Mouse (Mus musculus) hindbrain, embryonic 11.5 days (tissue): Measurements from ENCODE around the gene Eps8l1. TPM values are rescaled to one million over a fixed set of nuclear protein-coding genes. Genes with fewer than 3 reads are reported as not detected.
A peak's percentile ranks its signal among the peaks of the same experiment; 100 is the strongest.

ENCODE experiments used
- ATAC-seq: fragments of 200-750 bp; cut with Nextera tagmentation; 2 replicates; pipeline ENCODE4 v1.8.0; 2017; ENCODE audit warnings: mild to moderate bottlenecking, moderate TSS enrichment, moderate library complexity; ENCODE audit not compliant: low FRiP score
- DNase-seq: peaks from one replicate; pipeline ENCODE4 v3.0.0-alpha.2; 2015; ENCODE audit warnings: low spot score
- H3K27ac ChIP-seq: fragments of 300-500 bp; sonication (generic); 2 replicates; pipeline ENCODE4 v1.5.1; 2014; ENCODE audit warnings: mild to moderate bottlenecking, low read depth, low read length
- H3K27me3 ChIP-seq: fragments of 300-500 bp; sonication (generic); 2 replicates; pipeline ENCODE4 v1.6.1; 2014; ENCODE audit warnings: mild to moderate bottlenecking, low read length, moderate library complexity, mixed read lengths; ENCODE audit not compliant: control insufficient read depth, insufficient read depth
- H3K36me3 ChIP-seq: fragments of 300-500 bp; sonication (generic); 2 replicates; pipeline ENCODE4 v1.6.1; 2014; ENCODE audit warnings: mild to moderate bottlenecking, low read length, moderate library complexity, mixed read lengths; ENCODE audit not compliant: control insufficient read depth, insufficient read depth
- H3K4me1 ChIP-seq: fragments of 300-500 bp; sonication (generic); replicated peaks from 2 replicates; pipeline ENCODE4 v1.6.1; 2014; ENCODE audit warnings: low read length, mixed read lengths; ENCODE audit not compliant: control insufficient read depth, insufficient read depth
- H3K4me2 ChIP-seq: fragments of 300-500 bp; sonication (generic); replicated peaks from 2 replicates; pipeline ENCODE4 v1.6.1; 2014; ENCODE audit warnings: mild to moderate bottlenecking, low read depth, low read length
- H3K4me3 ChIP-seq: fragments of 300-500 bp; sonication (generic); 2 replicates; pipeline ENCODE4 v1.5.1; 2014; ENCODE audit warnings: low read depth, low read length
- H3K9ac ChIP-seq: fragments of 300-500 bp; sonication (generic); 2 replicates; pipeline ENCODE4 v1.6.1; 2014; ENCODE audit warnings: low read depth, low read length
- H3K9me3 ChIP-seq: fragments of 300-500 bp; sonication (generic); 2 replicates; pipeline ENCODE4 v1.6.1; 2016; ENCODE audit warnings: low read length; ENCODE audit not compliant: control insufficient read depth
- WGBS: fragments of 180-500 bp; shearing (Covaris S2); extraction: QIAGEN DNeasy Blood & Tissue Kit; methylation state at CpG from one replicate; pipeline ENCODE4 v1.1.7; 2014; 5-methylcytosine and 5-hydroxymethylcytosine counted together
- polyA plus RNA-seq: library from polyadenylated mRNA; unstranded; fragments of >200 nt; fragmentation: Nextera tagmentation; extraction: Ambion mirVana; gene quantifications from 2 replicates; pipeline ENCODE4 v1.2.1, GENCODE M21; 2014

The Eps8l1 gene
- polyA plus RNA-seq, 1 experiment from 2014 or later = 4.6 TPM

DNA sequence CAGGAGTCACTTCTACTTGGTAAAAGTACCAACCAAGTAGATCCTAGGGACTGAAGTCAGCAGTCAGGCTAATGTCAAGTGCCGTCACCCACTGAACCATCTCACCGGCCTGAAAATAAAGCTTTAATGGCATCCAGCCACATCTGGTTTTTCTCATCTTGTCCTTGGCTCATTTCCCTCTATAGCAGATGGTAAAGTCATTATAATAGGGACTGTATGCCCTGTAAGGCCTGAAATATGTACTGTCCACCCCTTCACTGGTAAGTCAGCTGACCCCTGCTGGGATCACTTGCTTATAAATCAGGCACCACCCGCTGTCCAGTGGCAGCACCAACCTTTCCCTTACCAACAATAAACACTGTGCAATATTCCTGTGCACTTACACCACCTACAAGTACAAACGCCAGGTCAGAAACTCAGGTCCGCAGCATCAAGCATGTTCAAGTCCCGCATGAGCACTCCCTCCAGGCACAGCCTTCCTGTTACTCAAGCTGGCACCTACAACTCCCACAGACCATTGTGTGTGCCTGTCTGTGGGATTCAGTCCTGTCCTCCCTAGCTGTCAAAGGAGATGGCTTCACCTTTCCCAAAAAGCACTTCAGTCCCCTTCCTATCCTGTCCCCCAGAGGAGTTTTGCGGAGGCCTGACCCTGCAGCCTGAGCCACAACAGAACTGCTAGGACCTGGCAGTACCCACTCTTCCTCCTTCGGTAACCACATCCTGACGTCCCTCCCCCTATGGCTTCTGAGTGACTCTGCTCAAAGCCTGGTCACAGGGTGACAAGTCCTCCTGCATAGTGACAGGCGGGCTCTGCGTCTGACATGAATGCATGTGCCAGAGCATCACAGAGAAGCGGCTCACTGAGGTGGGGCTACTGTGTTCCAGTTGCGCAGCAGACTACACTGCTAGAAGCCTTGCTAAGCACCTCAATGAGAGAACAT is 32.1 kb downstream of the Eps8l1 start:
- H3K9me3 ChIP-seq = no peaks in the 10 kb centered on the region

DNA sequence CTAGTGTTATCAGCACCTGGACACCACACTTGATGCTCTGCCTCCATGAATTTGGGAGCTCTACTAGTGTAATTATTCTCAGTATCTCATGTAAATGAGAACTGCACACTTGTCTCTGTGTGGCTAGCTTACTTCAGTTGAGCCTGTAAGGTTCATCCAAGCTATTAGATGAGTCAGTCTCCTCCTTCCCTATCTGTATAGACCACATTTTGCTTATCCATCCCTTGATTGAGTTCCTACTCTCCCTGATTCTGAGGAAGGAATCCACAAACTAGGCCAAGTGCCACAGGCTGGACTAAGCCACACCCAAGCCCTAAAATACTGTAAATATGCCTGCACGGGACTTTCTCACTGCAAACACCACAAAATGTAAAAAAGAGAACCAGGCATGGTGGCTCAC is 33.5 kb downstream of the Eps8l1 start:
- 89% methylated on average over 1 of the region's 1 CpGs for WGBS
- Histone ChIP-seq H3K4me2 (no peak overlapping the region), H3K4me1 (peaks cover 3% of the 10 kb centered on the region), H3K36me3 (peaks cover 8% of the 10 kb centered on the region), H3K4me3 (no peak overlapping the region), H3K27me3 (no peaks in the 10 kb centered on the region), H3K27ac (no peak overlapping the region), H3K9me3 (no peaks in the 10 kb centered on the region), H3K9ac (no peak overlapping the region)
- ATAC-seq = no peak
- DNase-seq = no peak

More for the DNA sequence above, 32.1 kb downstream of the Eps8l1 start:
- 87% methylated on average over 13 of the region's 13 CpGs for WGBS
- Histone ChIP-seq H3K4me2 (no peak overlapping the region), H3K27ac (no peak overlapping the region), H3K36me3 (peaks cover 8% of the 10 kb centered on the region), H3K9ac (no peak overlapping the region), H3K4me1 (no peaks in the 10 kb centered on the region), H3K4me3 (no peak overlapping the region), H3K27me3 (no peaks in the 10 kb centered on the region)
- DNase-seq (no peak), ATAC-seq (no peak)

DNA sequence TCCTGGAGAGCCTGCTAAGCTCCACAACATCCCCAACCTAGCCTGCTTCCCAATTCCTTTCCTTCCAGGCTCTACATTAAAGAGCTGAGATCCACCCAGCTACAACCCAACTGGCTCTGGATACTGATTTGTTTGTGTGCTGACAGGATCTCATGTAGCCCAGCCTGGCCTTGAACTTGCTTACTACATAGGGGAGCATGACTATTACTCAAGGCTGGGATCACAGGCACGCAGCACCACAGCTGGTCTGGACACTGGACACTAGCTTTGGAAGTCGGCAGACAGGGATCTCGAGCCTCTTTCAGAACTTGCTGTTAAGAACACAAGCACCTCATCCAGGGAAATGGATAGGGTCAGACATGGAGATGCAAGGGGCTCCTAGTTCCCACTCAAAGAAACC is 36.0 kb downstream of the Eps8l1 start:
- Histone ChIP-seq H3K36me3 (peaks cover 2% of the 10 kb centered on the region), H3K27ac (no peak overlapping the region), H3K9me3 (no peaks in the 10 kb centered on the region), H3K4me3 (no peak overlapping the region), H3K4me1 (peaks cover 9% of the 10 kb centered on the region), H3K27me3 (no peaks in the 10 kb centered on the region), H3K4me2 (no peak overlapping the region), H3K9ac (no peak overlapping the region)
- WGBS = 95% methylated on average over 3 of the region's 3 CpGs
- DNase-seq (no peak), ATAC-seq (no peak)

DNA sequence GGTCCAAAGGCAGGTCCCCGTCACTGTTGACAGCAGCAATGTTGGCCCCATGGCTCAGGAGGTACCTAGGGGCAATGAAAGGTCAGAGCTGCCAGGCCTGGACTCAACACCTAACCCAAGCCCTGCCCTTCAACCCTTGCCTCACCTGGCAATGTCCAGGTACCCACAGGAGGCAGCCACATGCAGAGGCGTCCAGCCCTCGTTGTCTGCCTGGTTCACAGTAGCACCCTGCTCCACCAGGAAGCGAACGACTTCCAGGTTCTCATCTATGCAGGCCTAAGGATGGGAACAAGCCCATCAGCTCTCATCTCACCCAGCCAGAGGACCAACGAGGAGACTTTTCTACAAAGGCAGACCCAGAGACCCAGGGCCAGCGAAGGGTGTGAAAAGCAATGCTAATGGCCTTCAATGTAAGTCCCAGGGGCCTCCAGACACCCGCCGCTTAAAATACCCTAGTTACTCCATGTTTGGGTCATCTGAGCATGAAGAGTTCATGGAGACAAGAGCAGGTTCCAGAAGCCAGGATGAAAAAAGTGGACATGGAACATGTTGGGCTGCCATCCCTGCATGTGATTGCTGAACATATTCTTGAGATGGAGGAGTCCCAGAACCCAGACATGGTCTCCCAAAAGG is 36.9 kb downstream of the Eps8l1 start:
- Histone ChIP-seq H3K36me3 (peaks cover 2% of the 10 kb centered on the region), H3K9ac (no peak overlapping the region), H3K27me3 (no peaks in the 10 kb centered on the region), H3K9me3 (no peaks in the 10 kb centered on the region), H3K27ac (no peak overlapping the region), H3K4me2 (no peak overlapping the region), H3K4me3 (no peak overlapping the region), H3K4me1 (peaks cover 9% of the 10 kb centered on the region)
- 89% methylated on average over 9 of the region's 9 CpGs for WGBS
- DNase-seq (no peak), ATAC-seq (no peak)

DNA sequence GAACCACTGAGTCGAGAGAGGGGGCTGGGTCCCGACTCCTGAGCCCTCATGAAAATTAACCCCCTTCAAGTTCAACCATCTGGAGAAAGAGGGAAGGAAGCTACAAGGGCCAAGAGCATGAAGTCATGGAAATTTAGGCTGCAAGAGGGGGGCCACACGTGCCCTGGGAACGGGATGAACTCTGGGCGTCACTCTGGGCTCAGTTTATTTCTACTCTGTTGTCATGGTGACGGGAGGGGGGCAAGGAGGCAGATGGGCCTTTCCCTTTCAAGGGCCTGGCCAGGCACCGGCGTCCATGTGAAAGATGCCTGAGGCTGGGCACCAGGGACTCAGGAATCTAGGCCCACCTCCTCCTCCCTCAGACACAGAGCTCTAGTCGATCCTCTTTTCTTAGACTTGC is 37.8 kb downstream of the Eps8l1 start:
- no peak overlapping the region for H3K4me3 ChIP-seq
- peaks cover 9% of the 10 kb centered on the region for H3K4me1 ChIP-seq
- DNase-seq = peak; percentile 77
- H3K27ac ChIP-seq = no peak overlapping the region
- H3K27me3 ChIP-seq = no peaks in the 10 kb centered on the region
- no peak overlapping the region for H3K9ac ChIP-seq
- peaks cover 2% of the 10 kb centered on the region; the same call in 1 of the 2 replicates for H3K36me3 ChIP-seq
- ATAC-seq = peak; percentile 61
- no peaks in the 10 kb centered on the region for H3K9me3 ChIP-seq
- H3K4me2 ChIP-seq = no peak overlapping the region
- 24% methylated on average over 9 of the region's 9 CpGs for WGBS

DNA sequence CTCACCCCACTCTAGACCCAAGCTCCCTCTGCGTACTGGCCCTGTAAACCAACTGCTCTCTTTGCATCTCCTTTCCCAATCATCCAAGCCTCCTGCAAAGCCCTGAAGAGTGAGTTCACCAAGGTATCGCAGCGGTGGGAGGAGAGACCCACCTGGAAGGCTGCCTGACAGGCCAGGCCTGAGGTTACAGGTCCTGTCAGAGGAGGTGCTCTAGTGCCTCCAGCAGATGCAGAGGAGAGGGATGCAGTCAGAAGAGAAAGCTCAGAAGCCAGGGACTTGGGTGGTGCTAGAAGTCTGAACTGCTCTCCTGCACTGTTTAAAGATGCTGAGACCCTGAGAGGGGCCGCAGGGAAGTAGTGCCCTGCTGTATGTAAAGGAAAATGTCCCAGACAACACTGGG is 38.6 kb downstream of the Eps8l1 start:
- H3K9me3 ChIP-seq = no peaks in the 10 kb centered on the region
- peaks cover 2% of the 10 kb centered on the region; the same call in 1 of the 2 replicates for H3K36me3 ChIP-seq
- no peak overlapping the region for H3K27ac ChIP-seq
- no peaks in the 10 kb centered on the region for H3K27me3 ChIP-seq
- 0 out of 2 replicates have a peak overlapping the region, but pooled peaks have one; percentile 6 for H3K4me2 ChIP-seq
- no peak overlapping the region for H3K4me3 ChIP-seq
- H3K4me1 ChIP-seq = peaks cover 9% of the 10 kb centered on the region
- 89% methylated on average over 4 of the region's 4 CpGs for WGBS
- ATAC-seq = no peak
- DNase-seq = no peak
- H3K9ac ChIP-seq = 0 out of 2 replicates have a peak overlapping the region, but pooled peaks have one; percentile 20

DNA sequence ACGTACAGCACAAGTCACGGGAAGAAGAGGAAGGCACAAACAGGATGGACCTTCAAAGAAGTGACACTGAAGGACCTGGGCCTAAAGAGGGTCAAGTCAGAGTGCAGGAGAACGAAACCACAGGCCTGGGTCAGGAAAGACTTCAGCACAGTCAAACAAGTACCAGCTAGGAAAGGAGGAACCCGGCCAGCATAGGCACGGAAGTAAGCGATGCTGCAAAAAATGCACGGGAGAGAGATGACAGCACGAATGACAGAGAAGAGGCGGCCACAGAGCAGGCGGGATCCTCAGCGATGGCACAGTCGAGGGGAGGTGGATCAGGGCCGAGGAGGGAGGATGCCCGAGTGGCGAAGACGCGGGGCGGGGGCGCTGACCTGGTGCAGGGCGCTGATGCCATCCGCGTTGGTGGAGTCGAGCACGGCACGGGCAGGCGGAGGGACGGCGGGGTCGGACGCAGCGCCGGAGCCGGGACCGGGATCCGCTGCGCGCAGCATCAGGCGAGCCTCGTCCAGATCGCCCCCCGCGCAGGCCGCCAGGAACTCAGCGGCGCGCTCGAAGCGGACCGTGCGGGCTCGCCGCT is 40.5 kb downstream of the Eps8l1 start:
- Histone ChIP-seq H3K4me2 (peak overlapping the region; percentile 50), H3K4me3 (peak overlapping the region; percentile 71), H3K9me3 (no peaks in the 10 kb centered on the region), H3K27me3 (no peaks in the 10 kb centered on the region), H3K4me1 (peaks cover 9% of the 10 kb centered on the region), H3K36me3 (no peaks in the 10 kb centered on the region), H3K27ac (peak overlapping the region; percentile 76), H3K9ac (peak overlapping the region; percentile 86)
- DNase-seq (peak; percentile 54), ATAC-seq (peak; percentile 37)
- WGBS = under 1% methylated on average over 41 of the region's 52 CpGs

DNA sequence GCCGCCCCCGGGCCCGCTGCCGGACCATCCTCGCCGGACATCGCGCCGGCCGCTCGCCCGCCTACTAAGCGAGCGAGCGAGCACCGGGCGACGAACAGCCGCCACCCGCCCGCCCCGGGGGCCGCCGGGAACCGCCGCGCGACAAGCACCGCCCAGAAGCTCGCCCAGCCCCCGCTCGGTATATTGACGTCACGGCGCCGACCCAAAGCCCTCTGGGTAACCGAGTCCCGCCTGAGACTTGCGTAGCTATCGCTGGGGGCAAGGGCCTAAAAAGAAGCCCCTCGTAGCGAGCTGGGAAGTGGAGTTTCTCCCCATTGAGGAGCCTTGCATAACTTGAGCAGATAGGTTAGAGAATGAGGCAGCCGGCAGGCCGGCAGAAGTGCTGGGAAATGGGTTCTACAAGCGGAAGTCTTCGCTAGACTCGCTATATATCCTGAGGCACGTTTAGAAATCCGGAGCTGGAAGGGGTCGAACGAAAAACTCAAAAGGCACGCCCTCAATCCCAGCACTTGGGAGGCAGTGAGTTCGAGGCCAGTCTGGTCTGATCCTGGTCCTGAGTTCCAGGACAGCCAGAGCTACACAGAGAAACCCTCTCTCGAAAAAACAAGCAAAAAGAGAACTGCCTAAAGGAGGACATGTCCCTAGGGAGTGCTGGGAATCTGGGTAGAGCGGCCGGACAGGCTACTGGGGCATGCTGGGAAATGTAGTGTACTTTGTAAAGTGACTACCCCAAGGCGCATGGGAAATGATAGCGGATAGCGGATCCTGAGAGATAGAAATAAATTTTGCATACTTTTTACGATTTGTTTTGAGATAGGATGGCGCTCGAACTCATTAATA is 41.3 kb downstream of the Eps8l1 start, which contains the start of gene Ppp1r12c:
Gene Ppp1r12c (minus strand): TSS at position 123 of the 840 bp plus-strand sequence.
- Histone ChIP-seq H3K36me3 (no peaks in the 10 kb centered on the region), H3K9ac (peak within 1 kb of the TSS; percentile 86), H3K4me3 (peak within 1 kb of the TSS; percentile 71), H3K27ac (peak within 1 kb of the TSS; percentile 76), H3K4me2 (peak within 1 kb of the TSS; percentile 50), H3K27me3 (no peaks in the 10 kb centered on the region), H3K9me3 (no peaks in the 10 kb centered on the region), H3K4me1 (peaks cover 9% of the 10 kb centered on the region)
- under 1% methylated on average over 39 of the region's 62 CpGs for WGBS
- peak; percentile 93 for DNase-seq
- peak; percentile 93 for ATAC-seq
